Mouse (Mus musculus) ES-E14 (cell line): ENCODE measurements around the gene Farsa. TPM values are rescaled to one million over a fixed set of nuclear protein-coding genes. Genes with fewer than 3 reads are reported as not detected.

ENCODE experiments used
- DNase-seq: peaks from one replicate; pipeline ENCODE4 v3.0.0-alpha.2; 2013; ENCODE audit warnings: low read depth, low spot score
- H3K27ac ChIP-seq: 2 replicates; pipeline ENCODE4 v1.5.1; 2012; ENCODE audit warnings: low read depth, mild to moderate bottlenecking, low read length, moderate library complexity, mixed read lengths; ENCODE audit not compliant: poor library complexity, insufficient read depth, severe bottlenecking
- H3K36me3 ChIP-seq: 2 replicates; pipeline ENCODE4 v1.6.1; 2012; ENCODE audit warnings: mild to moderate bottlenecking, low read length, moderate library complexity, mixed read lengths; ENCODE audit not compliant: control insufficient read depth, poor library complexity, insufficient read depth, severe bottlenecking
- H3K4me1 ChIP-seq, 2 experiments: fragments of 150-350 bp in 1 of 2; sonication (generic) in 1 of 2; 2 replicates each; pipeline ENCODE4 v1.6.1; 2012; ENCODE audit warnings: low read length in 2 of 2, mild to moderate bottlenecking in 1 of 2, mixed read lengths in 1 of 2; ENCODE audit not compliant: control insufficient read depth in 2 of 2, insufficient read depth in 2 of 2, poor library complexity in 1 of 2
- H3K4me3 ChIP-seq, 2 experiments: fragments of 150-350 bp in 1 of 2; sonication (generic) in 1 of 2; 2 replicates each; pipeline ENCODE4 v1.5.1; 2012; ENCODE audit warnings: low read length in 2 of 2, low read depth in 1 of 2, mild to moderate bottlenecking in 1 of 2, mixed read lengths in 1 of 2; ENCODE audit not compliant: insufficient read depth in 1 of 2, poor library complexity in 1 of 2, severe bottlenecking in 1 of 2
- H3K9ac ChIP-seq: 2 replicates; pipeline ENCODE4 v1.6.1; 2012; ENCODE audit warnings: low read depth, mild to moderate bottlenecking, low read length, mixed read lengths; ENCODE audit not compliant: poor library complexity, insufficient read depth, severe bottlenecking
- H3K9me3 ChIP-seq: fragments of 150-350 bp; sonication (generic); 2 replicates; pipeline ENCODE4 v1.6.1; 2012; ENCODE audit warnings: low read depth, mild to moderate bottlenecking, low read length; ENCODE audit not compliant: control insufficient read depth, insufficient read depth
- CHD2 ChIP-seq: IDR thresholded peaks from 2 replicates; pipeline ENCODE4 v1.6.1; 2014; ENCODE audit warnings: mild to moderate bottlenecking, low read depth, low read length, inconsistent platforms
- HCFC1 ChIP-seq: IDR thresholded peaks from 2 replicates; pipeline ENCODE4 v1.6.1; 2012; ENCODE audit warnings: low read length, inconsistent platforms, borderline replicate concordance; ENCODE audit not compliant: insufficient read depth
- MAFK ChIP-seq: IDR thresholded peaks from 2 replicates; pipeline ENCODE4 v1.6.1; 2014; ENCODE audit warnings: mild to moderate bottlenecking, low read depth, low read length, inconsistent platforms; ENCODE audit not compliant: insufficient read depth
- ZC3H11A ChIP-seq: IDR thresholded peaks from 2 replicates; pipeline ENCODE4 v1.6.1; 2012; ENCODE audit warnings: low read depth, mild to moderate bottlenecking, inconsistent platforms, low read length, borderline replicate concordance
- ZNF384 ChIP-seq: IDR thresholded peaks from 2 replicates; pipeline ENCODE4 v1.6.1; 2012; ENCODE audit warnings: low read depth, low read length, inconsistent platforms
- in situ Hi-C, 2 experiments: fragments of 600-800 bp; cut with MboI; formaldehyde crosslinking; loops; one replicate each; pipeline ENCODE4 v1.15.1; 2025; ENCODE audit warnings: low sequenced_read_pairs in 2 of 2, inconsistent platforms in 1 of 2; ENCODE audit not compliant: unreplicated experiment in 2 of 2
- total RNA-seq: library from RNA; depleted of rRNA; stranded (reverse); fragments of 300-350 nt; gene quantifications from 2 replicates; pipeline ENCODE4 v1.2.3, GENCODE M21; 2012

Farsa gene
- total RNA-seq, 1 experiment, result 123 TPM

- Histone ChIP-seq H3K36me3 (peaks cover 23% of the 10 kb centered on the region), H3K9me3 (no peaks in the 10 kb centered on the region), H3K4me1 (0 out of 4 replicates have a peak, but pooled peaks cover 0 to 3% of the 10 kb centered on the region in 2 experiments), H3K4me3 (peak within 1 kb of the TSS; percentile 80), H3K27ac (peak within 1 kb of the TSS; percentile 91), H3K9ac (peak within 1 kb of the TSS; percentile 82)
- DNase-seq, result peak; percentile 65
- TF ChIP-seq ZC3H11A (no peak), MAFK (no peak), CHD2 (no peak), HCFC1 (no peak; the same call in 1 of the 2 replicates), ZNF384 (no peak; the same call in 1 of the 2 replicates)
- in situ Hi-C loops, result no loop called here
Observed at GRCm38 (mm10) chr8:84831490-84831889, 25.3 kb upstream of the Farsa start, which contains the start of gene Gadd45gip1. Gene Gadd45gip1, plus strand, starts transcription at chr8:84831522.

- TF ChIP-seq CHD2, result no peak
- TF ChIP-seq HCFC1, result peak; percentile 46; the same call in 1 of the 2 replicates
Observed at GRCm38 (mm10) chr8:84832034-84832717, 24.6 kb upstream of the Farsa start.

GRCm38 (mm10) chr8:84832759-84833742 lies 23.7 kb upstream of the Farsa start:
- in situ Hi-C loops, result no loop called here
- Histone ChIP-seq H3K9me3 (no peaks in the 10 kb centered on the region), H3K27ac (peak overlapping the region; percentile 91; the same call in 1 of the 2 replicates), H3K36me3 (peaks cover 36% of the 10 kb centered on the region), H3K4me3 (peak overlapping the region; percentile 80), H3K9ac (peak overlapping the region; percentile 82), H3K4me1 (peaks cover 0 to 11% of the 10 kb centered on the region in 2 experiments; a peak in 2 of 4 replicates)
- DNase-seq, result no peak
- TF ChIP-seq ZNF384, result no peak
- no peak for TF ChIP-seq ZC3H11A
- no peak for TF ChIP-seq MAFK
- TF ChIP-seq HCFC1, result no peak
- no peak for TF ChIP-seq CHD2

More at GRCm38 (mm10) chr8:84832034-84832717, 24.6 kb upstream of the Farsa start:
- in situ Hi-C loops, result no loop called here
- Histone ChIP-seq H3K9me3 (no peaks in the 10 kb centered on the region), H3K36me3 (peaks cover 28% of the 10 kb centered on the region), H3K9ac (peak overlapping the region; percentile 82), H3K27ac (peak overlapping the region; percentile 91), H3K4me3 (peak overlapping the region; percentile 80), H3K4me1 (peaks cover 0 to 4% of the 10 kb centered on the region in 2 experiments; a peak in 1 of 4 replicates)
- no peak for DNase-seq

GRCm38 (mm10) chr8:84834002-84834865 lies 22.6 kb upstream of the Farsa start:
- H3K9me3 ChIP-seq, result no peaks in the 10 kb centered on the region
- TF ChIP-seq HCFC1 (no peak), ZC3H11A (no peak), MAFK (no peak), CHD2 (no peak)
- no peak overlapping the region for H3K4me3 ChIP-seq
- H3K27ac ChIP-seq, result no peak overlapping the region
- peak overlapping the region; percentile 14; the same call in 1 of the 2 replicates for H3K9ac ChIP-seq
- in situ Hi-C loops, result no loop called here
- H3K4me1 ChIP-seq, result peaks cover 0 to 14% of the 10 kb centered on the region in 2 experiments; a peak in 2 of 4 replicates
- no peak for DNase-seq
- peaks cover 43% of the 10 kb centered on the region for H3K36me3 ChIP-seq
